Mouse (Mus musculus): ENCODE measurements around the gene Sim1. TPM values are rescaled to one million over a fixed set of nuclear protein-coding genes. Genes with fewer than 3 reads are reported as not detected.

Sim1 gene
- total RNA-seq, 2 experiments from 2014 or later, result not detected

DNA sequence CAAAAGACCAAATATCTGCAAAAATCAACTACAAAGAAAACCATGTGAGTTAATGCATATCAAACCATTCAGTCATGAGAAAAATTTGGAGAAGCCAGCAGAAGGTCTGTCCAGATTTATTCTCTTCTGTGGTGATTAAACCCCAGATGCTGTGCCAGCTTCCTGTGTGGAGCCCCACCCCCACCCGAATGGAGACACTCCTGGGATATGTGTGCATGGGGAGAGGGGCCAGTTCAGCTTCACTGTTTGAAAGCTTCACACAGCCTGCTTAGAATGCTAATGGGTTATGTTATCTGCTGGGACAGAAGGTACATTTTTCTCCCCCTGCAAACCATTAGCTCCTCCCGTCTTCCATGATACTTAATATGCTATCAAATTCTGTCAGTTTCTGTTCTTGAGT lies 120.3 kb downstream of the Sim1 start:
- intact Hi-C loops (cut with DNase I), result no loop called here
- DNase-seq, result no peak

DNA sequence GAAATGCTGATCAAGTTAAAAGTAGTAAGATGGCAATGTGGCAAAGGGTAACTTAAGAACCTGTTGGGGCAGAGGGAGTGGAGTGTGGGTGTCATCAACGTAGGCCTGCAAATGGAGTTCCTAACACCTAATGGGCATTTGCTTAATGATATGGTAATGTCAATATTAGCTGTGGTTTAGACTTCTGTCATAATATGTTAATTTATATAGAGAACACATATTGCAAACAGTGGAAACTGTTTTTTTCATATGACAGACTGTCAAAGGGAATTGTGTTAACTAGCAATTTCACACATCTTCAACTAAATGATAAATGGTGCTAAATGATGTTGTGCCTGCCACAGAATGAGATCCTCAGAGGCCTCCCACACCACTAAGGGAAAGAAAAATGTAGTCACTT lies 120.8 kb downstream of the Sim1 start:
- DNase-seq, result no peak
- intact Hi-C loops (cut with DNase I), result no loop called here

DNA sequence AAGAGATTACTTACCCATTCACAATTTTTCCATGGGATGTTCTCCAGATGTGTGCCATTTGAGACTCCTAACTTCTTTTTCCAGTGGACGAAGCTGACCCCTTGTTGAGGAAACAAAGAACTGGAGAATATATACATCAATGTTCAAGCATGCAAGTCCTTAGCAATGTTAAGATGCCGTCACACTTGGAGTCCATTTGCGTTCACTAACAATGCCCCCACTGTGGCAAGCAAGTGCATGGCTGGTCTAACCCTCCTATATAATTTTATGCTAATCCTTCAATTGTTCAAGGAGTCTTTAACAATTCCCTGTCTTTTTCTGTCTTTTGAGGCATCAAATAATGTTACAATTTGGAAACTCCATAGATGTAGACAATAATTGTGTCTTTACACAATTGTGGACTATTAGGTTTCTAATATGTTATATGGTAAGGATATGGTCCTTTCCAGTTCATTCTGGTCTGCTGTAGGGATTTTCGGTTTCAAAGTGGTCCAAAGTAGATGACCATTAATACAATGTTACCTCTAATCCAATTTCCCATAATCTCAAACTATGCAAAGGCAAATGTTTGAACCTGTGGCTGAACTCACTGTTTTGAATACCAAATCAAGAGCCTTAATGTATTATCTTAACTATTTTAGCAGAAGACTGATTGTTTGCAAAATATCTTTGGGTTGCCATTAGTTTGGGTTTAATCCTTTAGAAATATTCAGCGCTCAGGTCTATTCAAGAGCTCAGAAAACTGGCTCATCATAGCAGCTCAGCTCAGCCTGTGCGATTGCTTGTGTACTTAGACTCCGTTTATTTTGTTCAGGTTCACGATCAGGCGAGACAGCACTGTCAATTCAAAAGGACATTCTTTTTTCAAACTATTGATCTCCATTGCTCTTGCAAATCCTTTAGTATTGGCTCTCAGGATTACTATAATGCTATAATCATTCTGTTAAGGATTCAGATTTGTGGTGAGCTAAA lies 129.0 kb downstream of the Sim1 start:
- intact Hi-C loops (cut with DNase I), result no loop called here
- no peak for DNase-seq
